Mouse (Mus musculus) urinary bladder, postnatal 25 days (tissue): ENCODE data around the gene Dctn1.

ENCODE experiments used
- DNase-seq: peaks from one replicate; pipeline ENCODE4 v3.0.0; 2022; ENCODE audit warnings: low spot score

Dctn1 gene

DNA sequence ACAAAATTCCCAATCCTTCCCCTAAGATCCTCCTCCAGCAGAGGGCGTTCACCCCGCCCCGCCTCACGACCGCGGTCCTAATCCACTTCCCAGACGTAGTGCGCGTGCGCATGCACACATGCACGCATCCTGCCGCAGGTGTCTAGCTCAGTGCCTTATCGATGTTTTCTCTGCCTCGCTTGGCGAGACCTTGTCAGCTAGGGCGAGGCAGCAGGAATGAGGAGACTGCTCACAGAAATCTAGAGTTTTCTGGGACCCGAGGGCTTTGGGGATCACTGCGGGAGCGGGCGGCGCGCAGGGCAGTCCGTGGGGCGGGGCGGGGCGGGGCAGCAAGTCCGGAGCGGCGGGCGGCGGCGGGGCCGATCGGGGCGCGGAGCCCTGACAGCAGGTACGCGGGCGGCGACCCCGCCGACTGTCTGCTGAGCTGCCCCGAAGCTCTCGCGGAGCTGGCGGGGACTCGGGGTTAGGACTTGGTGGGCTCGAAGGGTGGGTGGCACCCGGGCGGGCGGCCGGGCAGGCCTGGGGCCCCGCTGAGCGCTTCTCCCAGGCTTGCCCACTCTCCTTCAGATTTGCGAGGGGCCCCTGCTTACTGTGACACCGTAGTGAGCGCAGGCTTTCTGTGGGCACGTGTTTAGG is at the start of gene Dctn1:
Gene Dctn1, plus strand, starts transcription at position 314 of the 636 bp plus-strand sequence.
- DNase-seq, result peak; percentile 97

DNA sequence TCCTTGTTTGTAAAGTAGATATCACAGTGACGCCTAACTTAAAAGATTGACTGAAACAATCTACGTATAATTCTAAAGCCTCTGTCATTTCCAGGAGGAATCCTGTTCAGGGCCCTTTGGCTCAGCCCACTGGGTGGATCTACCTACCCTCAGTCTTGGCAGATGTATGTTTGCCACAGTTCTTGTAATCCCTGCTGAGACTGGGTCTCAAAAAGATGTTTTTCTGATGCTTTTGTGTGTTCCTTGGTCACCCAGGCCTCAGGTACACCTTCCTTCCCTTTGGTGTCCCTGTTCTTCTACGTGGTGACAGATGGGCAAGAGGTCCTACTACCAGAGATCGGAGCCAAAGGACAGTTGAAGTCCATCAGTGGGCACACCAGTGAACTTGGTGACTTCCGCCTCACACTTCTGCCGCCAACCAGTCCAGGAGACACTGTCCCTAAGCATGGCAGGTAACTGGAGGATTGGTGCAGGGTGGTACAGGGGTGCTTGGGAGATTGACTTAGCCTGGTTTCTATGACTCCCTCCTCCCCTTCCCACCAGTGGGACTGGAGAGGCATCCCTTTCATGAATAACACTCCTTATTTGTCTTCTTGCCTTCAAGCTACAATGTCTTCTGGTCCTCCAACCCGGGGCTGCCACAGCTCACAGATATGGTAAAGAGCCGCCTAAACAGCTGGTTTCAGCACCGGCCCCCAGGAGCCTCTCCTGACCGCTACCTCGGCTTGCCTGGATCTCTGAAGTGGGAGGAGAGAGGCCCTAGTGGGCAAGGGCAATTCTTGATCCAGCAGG is 49.2 kb upstream of the Dctn1 start:
- no peak for DNase-seq

DNA sequence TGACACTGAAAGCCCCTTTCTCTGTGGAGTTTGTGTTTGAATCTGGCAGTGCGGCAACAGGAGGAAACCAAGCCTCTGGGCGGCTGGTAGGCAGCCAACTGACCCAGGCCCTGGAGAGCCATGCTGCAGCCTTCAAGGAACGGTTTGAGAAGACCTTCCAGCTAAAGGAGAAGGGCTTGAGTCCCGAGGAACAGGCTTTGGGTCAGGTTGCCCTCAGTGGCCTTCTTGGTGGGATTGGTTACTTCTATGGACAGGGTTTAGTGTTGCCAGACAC is 48.6 kb upstream of the Dctn1 start:
- no peak for DNase-seq

DNA sequence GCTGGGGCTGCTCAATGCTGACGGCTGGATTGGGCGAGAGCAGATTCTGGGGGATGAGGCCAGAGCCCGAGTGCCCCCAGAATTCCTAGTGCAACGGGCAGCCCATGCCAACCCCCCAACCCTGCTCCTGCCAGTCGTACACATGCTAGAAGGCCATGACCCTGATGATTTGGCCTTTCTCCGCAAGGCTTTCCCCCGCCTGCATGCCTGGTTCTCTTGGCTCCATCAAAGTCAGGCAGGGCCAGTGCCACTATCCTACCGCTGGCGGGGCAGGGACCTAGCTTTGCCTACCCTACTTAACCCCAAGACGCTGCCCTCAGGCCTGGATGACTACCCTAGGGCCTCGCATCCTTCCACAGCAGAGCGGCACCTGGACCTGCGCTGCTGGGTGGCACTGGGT is 48.1 kb upstream of the Dctn1 start:
- DNase-seq, result no peak

DNA sequence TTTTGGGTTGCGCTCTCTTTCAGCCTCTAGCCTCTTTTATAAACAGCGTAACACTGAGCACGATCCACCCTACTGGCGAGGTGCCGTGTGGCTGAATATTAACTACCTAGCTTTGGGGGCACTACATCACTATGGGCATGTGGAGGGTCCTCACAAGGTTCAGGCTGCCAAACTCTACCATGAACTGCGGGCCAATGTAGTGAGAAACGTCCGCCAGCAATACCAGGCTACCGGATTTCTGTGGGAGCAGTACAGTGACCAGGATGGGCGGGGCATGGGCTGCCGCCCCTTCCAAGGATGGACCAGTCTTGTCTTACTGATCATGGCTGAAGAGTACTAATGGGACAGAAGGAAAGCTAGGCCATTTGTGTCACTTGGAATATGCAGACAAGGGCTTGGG is 47.4 kb upstream of the Dctn1 start:
- no peak for DNase-seq

DNA sequence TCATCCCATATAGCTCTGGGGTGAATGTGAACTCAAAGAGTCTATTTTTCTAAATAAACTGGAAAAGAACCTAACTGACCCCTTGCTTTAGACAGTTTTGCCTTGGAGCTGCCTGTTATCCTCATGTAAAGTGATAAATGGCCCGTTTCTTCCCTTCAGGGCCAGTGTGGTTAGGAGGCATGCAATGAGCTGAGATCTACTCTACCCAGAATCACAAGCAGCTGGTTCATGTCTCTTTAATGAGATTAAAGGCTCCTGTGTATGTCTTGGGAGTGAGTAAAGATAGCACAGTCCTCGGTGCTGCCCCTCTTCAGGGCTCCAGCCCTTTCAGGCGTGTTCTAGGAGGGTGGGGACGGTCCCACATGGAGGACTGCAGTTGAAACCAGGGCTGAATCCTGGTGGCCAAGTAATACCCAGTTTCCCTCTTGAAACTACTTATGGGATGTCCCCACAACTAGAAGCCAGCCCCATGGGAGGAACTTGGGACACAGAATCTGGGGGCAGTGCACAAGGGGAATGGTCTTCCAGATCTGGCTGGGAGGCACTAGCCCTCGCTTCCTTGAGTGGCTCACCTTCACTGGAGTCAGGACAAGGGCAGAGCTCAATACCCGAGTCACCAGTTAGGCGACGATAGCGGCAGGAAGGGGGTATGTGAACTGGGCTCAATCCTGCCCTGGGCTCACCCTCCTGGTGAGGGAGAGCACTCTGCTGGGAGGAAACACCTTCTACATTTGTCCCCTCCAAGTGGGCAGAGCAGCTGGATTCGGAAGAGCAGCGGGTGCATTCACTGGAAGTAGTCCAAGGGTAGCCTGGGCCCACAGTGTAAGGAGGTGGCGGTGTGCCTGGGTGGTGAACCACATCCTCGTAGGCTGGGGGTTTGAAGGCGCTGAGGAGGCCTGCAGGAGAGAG is 46.6 kb upstream of the Dctn1 start:
- DNase-seq, result no peak

DNA sequence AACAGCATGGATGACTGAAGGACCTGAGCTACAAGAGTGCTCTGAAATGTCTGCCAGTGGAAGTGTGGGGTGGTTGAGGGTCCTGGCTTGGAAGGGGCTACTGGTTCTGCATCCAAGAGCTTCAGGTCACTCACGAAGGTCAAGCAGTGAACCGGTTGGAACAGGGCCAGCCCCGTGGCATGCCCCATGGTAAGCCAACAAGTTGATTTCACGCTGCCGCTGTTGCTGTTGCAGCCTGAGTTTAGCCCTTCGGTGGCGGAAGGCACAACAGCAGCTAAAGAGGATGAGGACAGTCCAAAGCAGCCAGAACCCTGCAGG is 46.0 kb upstream of the Dctn1 start:
- no peak for DNase-seq

DNA sequence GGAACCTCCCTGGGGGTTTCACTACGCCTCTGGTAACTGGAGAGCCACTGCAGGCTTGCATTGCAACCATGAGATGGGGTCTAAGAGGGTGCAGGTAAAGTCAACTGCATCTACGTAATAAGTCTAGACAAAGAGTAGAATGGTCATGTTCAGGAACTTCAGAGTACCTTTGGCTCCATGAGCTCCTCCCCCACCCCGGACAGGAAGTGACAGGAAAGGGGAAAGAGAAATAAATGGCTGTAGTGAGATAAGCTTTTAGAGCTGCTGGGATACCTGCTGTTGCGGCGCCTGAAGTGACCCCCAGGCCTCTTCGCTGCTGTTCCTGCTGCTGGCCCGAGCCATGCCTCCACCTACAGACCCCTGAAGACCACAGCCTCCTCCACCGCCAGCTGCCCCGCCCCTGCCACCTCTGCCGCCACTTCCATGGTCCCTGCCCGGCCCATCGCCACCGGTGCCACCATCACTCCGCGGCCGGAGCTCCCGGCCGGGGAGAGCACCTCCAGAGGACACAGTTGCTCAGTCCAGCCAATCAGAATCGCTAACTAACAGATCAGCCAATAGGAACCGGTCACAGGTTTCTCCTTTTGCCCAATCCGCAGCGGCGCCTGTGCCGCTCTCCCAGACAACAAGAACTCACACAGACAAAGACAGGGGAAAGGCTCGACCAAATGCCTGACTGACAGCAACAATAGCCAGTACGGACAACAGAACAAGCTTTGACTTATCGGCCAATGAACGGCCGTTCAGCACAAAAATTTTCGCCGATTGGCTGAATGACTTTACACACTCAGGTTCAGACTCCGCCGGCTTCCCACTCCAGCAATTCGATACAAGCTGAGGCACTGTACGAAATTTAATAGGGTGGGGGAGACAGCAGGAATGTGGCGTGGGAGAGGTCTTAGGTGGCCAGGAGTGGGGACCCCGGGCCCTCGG is 44.5 kb upstream of the Dctn1 start, which contains the start of gene Wbp1:
Gene Wbp1, minus strand, starts transcription at position 630 of the 933 bp plus-strand sequence.
- peak; percentile 80 for DNase-seq

DNA sequence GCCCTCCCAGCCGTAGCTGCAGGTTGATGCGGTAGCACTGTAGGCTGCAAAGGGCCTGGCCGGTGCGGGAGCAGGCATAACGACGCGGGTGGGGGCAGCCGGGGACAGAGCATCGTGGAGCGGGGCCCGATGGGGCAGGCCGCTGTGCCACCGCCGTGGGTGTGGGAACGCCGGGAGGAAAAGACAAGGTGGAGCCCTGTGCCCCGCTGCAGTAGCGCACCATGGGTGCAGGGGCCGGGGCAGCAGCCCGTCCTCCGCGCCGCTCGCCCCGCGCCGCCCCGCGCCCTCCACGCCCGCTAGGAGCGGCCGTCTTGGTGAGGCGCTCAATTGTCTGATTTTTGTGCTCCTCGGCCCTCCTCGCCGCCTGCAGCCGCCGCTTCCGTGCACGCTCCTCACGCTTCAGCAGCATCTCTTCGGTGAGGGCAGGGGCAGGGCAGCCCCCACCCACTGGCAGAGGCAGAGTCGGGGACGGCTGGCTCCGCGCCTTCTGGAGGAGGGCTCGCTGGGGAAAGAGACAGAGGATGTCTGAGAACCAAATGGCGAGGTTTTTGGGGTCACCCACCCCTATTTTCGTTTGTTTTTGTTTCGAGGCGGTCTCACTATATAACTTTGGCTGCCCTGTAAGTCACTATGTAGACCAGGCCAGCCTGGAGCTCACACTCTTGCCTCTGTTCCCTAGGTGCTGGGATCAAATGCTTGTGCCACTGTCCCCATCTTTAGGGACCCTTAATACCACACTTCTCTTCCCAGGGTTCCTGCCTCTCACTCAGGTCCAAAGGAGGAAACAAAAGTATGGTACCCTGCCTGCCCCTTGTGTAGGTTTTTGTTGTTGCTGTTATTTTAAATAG is 43.6 kb upstream of the Dctn1 start:
- DNase-seq, result no peak

DNA sequence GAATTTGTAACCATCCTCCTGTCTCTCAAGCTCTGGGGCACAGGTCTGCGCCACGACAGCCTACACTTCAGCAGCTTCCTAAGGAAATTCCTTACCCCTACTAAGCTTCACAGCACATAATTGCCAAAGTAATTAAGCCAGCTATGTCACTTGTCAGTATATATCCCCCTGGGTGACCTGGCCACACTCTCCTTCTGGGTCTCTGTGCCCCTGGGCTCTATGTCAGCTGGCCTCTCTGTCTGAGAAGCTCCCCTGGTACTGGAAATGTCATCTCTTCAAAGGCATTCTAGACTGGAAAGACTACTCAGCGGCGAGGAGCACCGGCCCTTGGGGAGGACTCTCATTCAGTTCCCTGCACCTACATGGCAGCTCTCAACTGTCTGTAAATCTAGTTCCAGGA is 42.8 kb upstream of the Dctn1 start:
- no peak for DNase-seq

DNA sequence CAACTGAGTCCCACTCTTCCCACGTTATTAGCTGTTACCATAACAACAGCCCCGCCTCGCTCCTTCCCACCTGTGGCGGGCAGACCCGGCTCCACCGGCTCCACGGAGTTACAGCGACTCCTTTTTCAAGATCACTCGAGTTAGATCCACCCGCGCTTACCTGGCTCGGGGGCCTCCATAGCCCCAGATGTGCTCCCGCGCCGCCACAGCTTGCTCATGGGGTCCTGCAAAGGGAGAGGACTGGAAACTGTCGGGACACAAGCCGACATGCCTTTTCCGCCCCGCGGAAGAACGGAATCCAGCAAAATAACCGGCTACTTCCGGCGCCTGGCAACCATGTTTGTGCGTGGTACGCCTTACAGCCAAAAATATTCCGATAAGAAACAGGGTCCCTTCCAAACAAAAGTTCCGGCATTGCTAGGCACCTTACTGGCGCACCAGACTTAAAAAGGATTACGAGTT is 40.8 kb upstream of the Dctn1 start:
- DNase-seq, result peak; percentile 86

DNA sequence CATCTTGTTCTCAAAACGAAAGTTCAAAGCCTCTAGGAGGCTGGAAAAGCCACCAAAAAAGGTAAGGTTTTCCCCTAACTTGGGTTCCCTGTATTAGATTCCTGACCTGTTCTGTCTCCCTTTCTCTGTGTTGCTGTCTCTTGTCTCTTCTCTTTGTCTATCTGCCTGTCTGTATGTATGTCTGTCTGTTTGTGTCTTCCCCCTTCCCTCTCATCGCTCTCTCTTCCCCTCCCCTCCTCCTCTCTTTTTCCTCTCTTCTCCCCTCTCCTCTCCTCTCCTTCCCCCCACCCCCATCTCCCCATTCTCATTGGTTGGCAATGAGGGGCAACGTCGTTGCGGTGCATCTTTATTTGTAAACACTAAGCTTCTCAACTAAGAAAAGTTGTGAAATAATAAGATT is 40.4 kb upstream of the Dctn1 start, which contains the start of gene Ino80b:
Gene Ino80b, minus strand, starts transcription at position 101 of the 400 bp plus-strand sequence.
- no peak for DNase-seq

DNA sequence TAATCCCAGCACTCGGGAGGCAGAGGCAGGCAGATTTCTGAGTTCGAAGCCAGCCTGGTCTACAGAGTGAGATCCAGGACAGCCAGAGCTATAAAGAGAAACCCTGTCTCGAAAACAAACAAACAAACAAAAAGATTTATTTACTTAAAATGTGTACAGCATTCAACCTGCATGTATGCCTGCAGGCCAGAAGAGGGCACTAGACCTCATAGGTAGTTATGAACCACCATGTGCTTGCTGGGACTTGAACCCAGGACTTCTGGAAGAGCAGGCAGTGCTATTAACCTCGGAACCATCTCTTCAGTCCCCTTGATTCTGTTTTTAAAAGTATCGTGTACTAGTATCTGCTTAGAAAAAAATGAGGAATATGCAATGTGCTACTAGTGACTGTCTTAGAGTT is 38.3 kb upstream of the Dctn1 start:
- DNase-seq, result no peak

DNA sequence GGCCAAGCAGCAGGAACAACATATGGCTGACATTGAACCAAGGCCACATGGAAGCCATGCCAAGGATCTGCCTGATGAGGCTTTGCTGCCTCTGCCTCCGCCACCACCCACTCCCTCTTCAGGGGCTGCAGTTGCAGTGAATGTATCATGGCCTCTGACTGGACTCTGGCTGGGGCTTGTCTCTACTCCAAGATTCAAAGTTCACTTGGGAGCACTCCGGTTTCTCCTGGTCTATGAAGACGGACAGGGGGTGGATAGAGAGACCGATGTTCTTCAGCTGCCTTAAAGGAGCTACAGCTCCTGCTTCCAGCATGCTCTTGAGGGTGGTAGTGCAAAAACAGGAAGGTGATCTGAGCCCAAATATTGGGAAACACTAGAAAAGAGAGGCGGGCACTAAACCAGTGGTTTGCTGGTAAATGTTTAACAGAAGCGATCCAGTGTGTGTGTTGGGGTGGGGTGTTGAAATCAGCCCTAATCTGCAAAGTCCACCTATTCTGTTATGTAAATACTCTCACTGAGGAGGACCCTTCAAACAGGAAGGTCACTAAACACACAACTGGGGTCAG is 34.2 kb upstream of the Dctn1 start:
- DNase-seq, result no peak

DNA sequence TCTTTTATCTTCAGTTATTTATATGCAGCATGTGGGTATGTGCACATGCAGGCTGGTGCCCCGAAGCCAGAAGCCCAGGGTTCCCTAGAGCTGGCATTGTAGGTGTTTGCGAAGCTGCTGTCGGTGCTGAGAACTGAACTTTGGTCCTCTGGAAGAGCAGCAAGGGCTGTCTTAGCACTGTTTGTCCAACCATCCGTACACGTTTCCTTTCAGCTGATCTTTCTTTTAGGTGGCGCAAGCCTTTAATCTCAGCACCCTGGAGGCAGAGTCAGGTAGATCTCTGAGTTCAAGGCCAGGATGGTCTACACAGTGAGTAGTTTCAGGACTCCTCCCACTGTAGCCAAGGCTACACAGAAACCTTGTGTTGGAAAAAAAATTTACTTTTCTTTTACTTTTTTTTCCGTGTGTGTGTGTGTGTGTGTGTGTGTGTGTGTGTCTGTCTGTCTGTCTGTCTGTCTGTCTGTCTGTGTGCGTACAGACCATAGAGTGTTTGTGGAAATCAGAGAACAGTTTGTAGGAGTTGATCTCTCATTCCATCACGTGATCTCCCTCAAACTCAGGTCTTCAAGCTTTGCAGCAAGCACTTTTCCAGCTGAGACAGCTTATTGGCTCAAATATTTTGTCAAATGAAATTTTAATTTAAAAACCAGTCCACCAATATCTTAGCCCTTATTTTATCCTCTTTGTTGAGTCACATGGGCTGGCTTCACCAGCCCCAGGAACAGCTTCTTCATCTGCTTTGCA is 33.4 kb upstream of the Dctn1 start:
- DNase-seq, result no peak

DNA sequence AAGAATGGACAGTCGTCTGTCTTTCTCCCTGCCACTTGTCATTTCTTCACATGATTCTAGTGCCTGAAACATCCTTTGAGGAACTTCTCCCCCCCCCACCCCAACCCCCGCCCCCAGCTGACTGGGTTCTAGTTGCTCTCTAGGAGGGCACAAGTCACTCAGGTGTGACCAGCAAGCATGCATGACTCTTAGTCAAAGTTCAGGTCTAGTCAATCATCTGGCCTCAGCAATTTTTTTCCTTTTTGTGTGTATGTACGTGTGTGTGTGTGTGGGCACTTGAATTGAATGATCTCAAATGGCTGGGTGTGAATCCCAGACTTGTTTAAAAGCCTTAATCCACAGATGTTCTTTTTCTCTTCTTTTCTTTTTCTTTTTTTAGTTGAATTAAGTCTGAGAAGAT is 31.5 kb upstream of the Dctn1 start:
- no peak for DNase-seq

DNA sequence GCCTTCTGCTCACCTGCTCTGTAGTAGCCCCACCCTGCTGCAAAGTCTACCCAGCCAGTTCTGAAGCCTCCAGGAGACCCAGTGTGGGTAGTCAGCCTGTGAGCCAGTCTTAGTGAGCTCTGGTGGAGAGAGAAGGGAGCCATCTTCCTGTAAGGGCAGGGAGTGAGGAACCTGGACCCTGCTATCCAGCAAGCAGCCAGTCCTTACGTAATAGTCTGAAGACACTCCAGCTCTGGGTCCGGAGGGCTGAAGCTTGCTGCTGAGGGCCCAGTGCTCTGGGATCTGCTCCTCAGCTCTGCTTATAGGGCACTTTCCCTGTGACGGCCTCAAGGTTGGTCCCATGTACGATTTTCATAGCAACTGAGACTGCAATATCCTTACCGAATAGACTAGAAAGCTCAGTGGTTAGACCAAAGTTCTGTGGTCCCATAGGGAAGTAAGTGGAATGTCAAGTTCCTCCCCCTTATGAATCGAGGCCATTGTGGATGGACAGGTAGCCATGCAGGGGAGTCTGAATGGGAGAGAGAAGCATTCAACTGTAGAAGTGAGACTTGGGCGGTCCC is 30.7 kb upstream of the Dctn1 start, which contains the start of gene Rtkn:
Gene Rtkn, plus strand, starts transcription at position 513 of the 563 bp plus-strand sequence.
- no peak for DNase-seq

DNA sequence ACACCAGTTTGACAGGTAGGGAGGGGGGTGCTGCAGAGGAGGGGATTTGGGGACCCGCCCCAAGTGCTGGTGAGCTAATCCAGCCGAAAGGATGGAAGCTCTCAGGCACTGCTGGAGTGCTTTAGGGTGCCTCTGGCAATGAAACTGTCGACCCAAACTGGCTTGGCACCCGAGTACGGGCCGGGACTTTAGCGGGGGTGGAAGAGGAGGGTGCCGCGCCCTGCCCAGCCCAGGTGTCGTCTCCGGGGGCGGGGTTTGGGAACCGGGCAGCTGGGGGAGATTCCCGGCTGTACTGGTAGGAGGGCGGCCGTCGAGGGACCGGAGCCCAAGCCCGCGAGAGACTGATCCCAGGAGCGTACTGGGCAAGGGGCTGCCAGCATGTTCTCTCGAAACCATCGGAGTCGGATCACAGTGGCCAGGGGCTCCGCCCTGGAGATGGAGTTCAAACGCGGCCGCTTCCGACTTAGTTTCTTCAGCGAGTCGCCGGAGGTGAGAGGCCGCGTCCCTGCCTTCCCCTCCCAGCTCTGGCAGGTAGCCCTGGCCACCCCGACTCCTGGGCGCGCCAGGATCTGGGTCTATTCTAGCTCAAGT is 30.1 kb upstream of the Dctn1 start:
- DNase-seq, result peak; percentile 41
